Mouse (Mus musculus): ENCODE data around the gene March7. TPM values are rescaled to one million over a fixed set of nuclear protein-coding genes. Genes with fewer than 3 reads are reported as not detected.

The March7 gene
- polyA plus RNA-seq, 1 experiment from 2014 or later: 63.3 TPM

- POLR2A ChIA-PET: no interaction called here
These were observed 74.2 kb downstream of the March7 start for GRCm38 (mm10) chr2:60283751-60284466.

GRCm38 (mm10) chr2:60284467-60284821 is 74.8 kb downstream of the March7 start, which contains the start of gene Cd302:
TSS of gene Cd302 (minus strand) at chr2:60284488.
- ChIA-PET POLR2A (no interaction called here), CTCF (no interaction called here)
- TF ChIP-seq CTCF (IDR thresholded peaks at IDR 0.05): no peak
- in situ Hi-C loops (cut with MboI; ENCODE audit: low pct_unique_long_range_greater_than_20kb): no loop called here
- DNase-seq (ENCODE audit: low read depth, low spot score) (no peak), ATAC-seq (no peak)
- no peaks in the 10 kb centered on the region for H3K27me3 ChIP-seq

More at GRCm38 (mm10) chr2:60283751-60284466, 74.2 kb downstream of the March7 start:
- H3K27me3 ChIP-seq: no peaks in the 10 kb centered on the region
- in situ Hi-C loops (cut with MboI; ENCODE audit: low pct_unique_long_range_greater_than_20kb): no loop called here
- CTCF ChIA-PET: no interaction called here
- ATAC-seq: no peak
- no peak for TF ChIP-seq CTCF (IDR thresholded peaks at IDR 0.05)
- no peak for DNase-seq (ENCODE audit: low read depth, low spot score)

- POLR2A ChIA-PET: no interaction called here
- in situ Hi-C loops (cut with MboI; ENCODE audit: low pct_unique_long_range_greater_than_20kb): no loop called here
- CTCF ChIA-PET: no interaction called here
- DNase-seq (ENCODE audit: low read depth, low spot score) (no peak), ATAC-seq (no peak)
- no peak for TF ChIP-seq CTCF (IDR thresholded peaks at IDR 0.05)
- no peaks in the 10 kb centered on the region for H3K27me3 ChIP-seq
These were observed 75.5 kb downstream of the March7 start for GRCm38 (mm10) chr2:60285107-60285617.

- TF ChIP-seq CTCF (IDR thresholded peaks at IDR 0.05): no peak
- POLR2A ChIA-PET: no interaction called here
- DNase-seq (ENCODE audit: low read depth, low spot score) (no peak), ATAC-seq (no peak)
- in situ Hi-C loops (cut with MboI; ENCODE audit: low pct_unique_long_range_greater_than_20kb): no loop called here
- CTCF ChIA-PET: no interaction called here
- H3K27me3 ChIP-seq: no peaks in the 10 kb centered on the region
These were observed 78.9 kb downstream of the March7 start for GRCm38 (mm10) chr2:60288606-60289005.

GRCm38 (mm10) chr2:60289451-60289850 is 79.8 kb downstream of the March7 start:
- ATAC-seq (no peak), DNase-seq (ENCODE audit: low read depth, low spot score) (no peak)
- TF ChIP-seq CTCF (IDR thresholded peaks at IDR 0.05): no peak
- ChIA-PET CTCF (no interaction called here), POLR2A (no interaction called here)
- H3K27me3 ChIP-seq: no peaks in the 10 kb centered on the region
- in situ Hi-C loops (cut with MboI; ENCODE audit: low pct_unique_long_range_greater_than_20kb): no loop called here

- no peak for TF ChIP-seq CTCF (IDR thresholded peaks at IDR 0.05)
- in situ Hi-C loops (cut with MboI; ENCODE audit: low pct_unique_long_range_greater_than_20kb): no loop called here
- no peak for DNase-seq (ENCODE audit: low read depth, low spot score)
- ATAC-seq: no peak
- no peaks in the 10 kb centered on the region for H3K27me3 ChIP-seq
- POLR2A ChIA-PET: no interaction called here
- CTCF ChIA-PET: no interaction called here
These were observed 81.7 kb downstream of the March7 start for GRCm38 (mm10) chr2:60291381-60291780.

- ATAC-seq (no peak), DNase-seq (ENCODE audit: low read depth, low spot score) (no peak)
- no peak for TF ChIP-seq CTCF (IDR thresholded peaks at IDR 0.05)
- POLR2A ChIA-PET: no interaction called here
- in situ Hi-C loops (cut with MboI; ENCODE audit: low pct_unique_long_range_greater_than_20kb): no loop called here
- CTCF ChIA-PET: no interaction called here
- H3K27me3 ChIP-seq: no peaks in the 10 kb centered on the region
These were observed 88.6 kb downstream of the March7 start for GRCm38 (mm10) chr2:60298266-60298665.

- no peak for ATAC-seq
- no peaks in the 10 kb centered on the region for H3K27me3 ChIP-seq
- CTCF ChIA-PET: no interaction called here
- no peak for DNase-seq (ENCODE audit: low read depth, low spot score)
- in situ Hi-C loops (cut with MboI; ENCODE audit: low pct_unique_long_range_greater_than_20kb): no loop called here
- POLR2A ChIA-PET: no interaction called here
- no peak for TF ChIP-seq CTCF (IDR thresholded peaks at IDR 0.05)
These were observed 89.6 kb downstream of the March7 start for GRCm38 (mm10) chr2:60299323-60299722.

Other genes with a start within 250 kb of the March7 start
- 38.1 TPM for gene Baz2b, start within 50 bp of the March7 start, polyA plus RNA-seq (2021)
- gene Cd302, start 74.6 kb downstream of the March7 start, polyA plus RNA-seq (2021): 0.21 TPM
- gene Ly75, start 173.4 kb downstream of the March7 start, polyA plus RNA-seq (2021): 30.7 TPM

Measured in Patski (cell line).